Mouse (Mus musculus) liver, postnatal 0 days (tissue): ENCODE results near the gene Bcl2l14. TPM values are rescaled to one million over a fixed set of nuclear protein-coding genes. Genes with fewer than 3 reads are reported as not detected.

Experiments
- ATAC-seq: fragments of 200-750 bp; cut with Nextera tagmentation; 2 replicates; pipeline ENCODE4 v1.8.0; 2017; ENCODE audit warnings: mild to moderate bottlenecking, moderate library complexity
- DNase-seq: peaks from one replicate; pipeline ENCODE4 v3.0.0-alpha.2; 2016
- H3K27ac ChIP-seq: fragments of 300-500 bp; sonication (generic); 2 replicates; pipeline ENCODE4 v1.5.1; 2014; ENCODE audit warnings: antibody characterized with exemption, moderate library complexity, mild to moderate bottlenecking, low read depth
- H3K27me3 ChIP-seq: fragments of 300-500 bp; sonication (generic); 2 replicates; pipeline ENCODE4 v1.6.1; 2014; ENCODE audit warnings: low read length, control low read depth, mixed read lengths; ENCODE audit not compliant: insufficient read depth
- H3K36me3 ChIP-seq: fragments of 300-500 bp; sonication (generic); replicated peaks from 2 replicates; pipeline ENCODE4 v1.6.1; 2014; ENCODE audit warnings: mild to moderate bottlenecking, control low read depth, low read length, moderate library complexity, mixed read lengths; ENCODE audit not compliant: insufficient read depth
- H3K4me1 ChIP-seq: fragments of 300-500 bp; sonication (generic); 2 replicates; pipeline ENCODE4 v1.6.1; 2014; ENCODE audit warnings: antibody characterized with exemption, mild to moderate bottlenecking, control low read depth; ENCODE audit not compliant: insufficient read depth
- H3K4me2 ChIP-seq: fragments of 300-500 bp; sonication (generic); 2 replicates; pipeline ENCODE4 v1.6.1; 2014; ENCODE audit warnings: low read depth, mild to moderate bottlenecking, low read length, moderate library complexity, mixed read lengths
- H3K4me3 ChIP-seq: fragments of 300-500 bp; sonication (generic); 2 replicates; pipeline ENCODE4 v1.5.1; 2014; ENCODE audit warnings: low read depth, low read length
- H3K9ac ChIP-seq: fragments of 300-500 bp; sonication (generic); replicated peaks from 2 replicates; pipeline ENCODE4 v1.6.1; 2014; ENCODE audit warnings: mild to moderate bottlenecking, moderate library complexity
- H3K9me3 ChIP-seq: fragments of 300-500 bp; sonication (generic); 2 replicates; pipeline ENCODE4 v1.6.1; 2016; ENCODE audit warnings: mild to moderate bottlenecking, control low read depth, low read length, mixed read lengths
- CTCF ChIP-seq: sonication (generic); IDR thresholded peaks from 2 replicates; pipeline ENCODE4 v1.5.1; 2016; ENCODE audit warnings: antibody characterized with exemption, low read depth
- EP300 ChIP-seq: IDR thresholded peaks from 2 replicates; pipeline ENCODE4 v1.6.1; 2016; ENCODE audit warnings: antibody characterized with exemption, low read depth, mild to moderate bottlenecking
- WGBS: fragments of 180-500 bp; shearing (Covaris S2); extraction: QIAGEN DNeasy Blood & Tissue Kit; methylation state at CpG from one replicate; pipeline ENCODE4 v1.1.7; 2014; ENCODE audit not compliant: insufficient replicate concordance; 5-methylcytosine and 5-hydroxymethylcytosine counted together
- polyA plus RNA-seq: library from polyadenylated mRNA; unstranded; fragments of >200 nt; fragmentation: Nextera tagmentation; extraction: Ambion mirVana; gene quantifications from 2 replicates; pipeline ENCODE4 v1.2.1, GENCODE M21; 2015

Gene Bcl2l14
- polyA plus RNA-seq, 1 experiment from 2014 or later, result 0.14 TPM

GRCm38 (mm10) chr6:134428455-134428854 lies 32.3 kb downstream of the Bcl2l14 start:
- Histone ChIP-seq H3K4me1 (peaks cover 4% of the 10 kb centered on the region; the same call in 1 of the 2 replicates), H3K27ac (no peak overlapping the region), H3K36me3 (no peaks in the 10 kb centered on the region), H3K4me2 (no peak overlapping the region), H3K9me3 (no peaks in the 10 kb centered on the region), H3K9ac (no peak overlapping the region), H3K4me3 (no peak overlapping the region), H3K27me3 (no peaks in the 10 kb centered on the region)
- 78% methylated on average over 5 of the region's 5 CpGs for WGBS
- TF ChIP-seq CTCF (no peak), EP300 (no peak)
- ATAC-seq (no peak), DNase-seq (no peak)

GRCm38 (mm10) chr6:134430161-134430799 lies 34.2 kb downstream of the Bcl2l14 start:
- 71% methylated on average over 9 of the region's 9 CpGs for WGBS
- Histone ChIP-seq H3K36me3 (no peaks in the 10 kb centered on the region), H3K4me2 (no peak overlapping the region), H3K27ac (no peak overlapping the region), H3K9me3 (no peaks in the 10 kb centered on the region), H3K4me3 (no peak overlapping the region), H3K9ac (no peak overlapping the region), H3K27me3 (no peaks in the 10 kb centered on the region), H3K4me1 (peaks cover 3% of the 10 kb centered on the region; the same call in 1 of the 2 replicates)
- ATAC-seq, result no peak
- TF ChIP-seq CTCF (no peak), EP300 (no peak)
- no peak for DNase-seq

GRCm38 (mm10) chr6:134431583-134431982 lies 35.5 kb downstream of the Bcl2l14 start:
- WGBS, result 53% methylated on average over 4 of the region's 4 CpGs
- DNase-seq, result peak; percentile 31
- ATAC-seq, result peak; percentile 86

GRCm38 (mm10) chr6:134433281-134433680 lies 37.2 kb downstream of the Bcl2l14 start:
- H3K4me1 ChIP-seq, result peaks cover 3% of the 10 kb centered on the region
- no peak overlapping the region for H3K4me3 ChIP-seq
- no peak overlapping the region for H3K9ac ChIP-seq
- no peak overlapping the region for H3K4me2 ChIP-seq
- WGBS, result 78% methylated on average over 3 of the region's 3 CpGs
- no peaks in the 10 kb centered on the region for H3K36me3 ChIP-seq
- H3K9me3 ChIP-seq, result no peaks in the 10 kb centered on the region
- no peak for DNase-seq
- TF ChIP-seq EP300, result no peak
- no peak for TF ChIP-seq CTCF
- H3K27me3 ChIP-seq, result no peaks in the 10 kb centered on the region
- no peak overlapping the region for H3K27ac ChIP-seq
- no peak for ATAC-seq

More at GRCm38 (mm10) chr6:134431583-134431982, 35.5 kb downstream of the Bcl2l14 start:
- no peaks in the 10 kb centered on the region for H3K4me1 ChIP-seq
- H3K9ac ChIP-seq, result no peak overlapping the region
- H3K27me3 ChIP-seq, result no peaks in the 10 kb centered on the region
- no peaks in the 10 kb centered on the region for H3K36me3 ChIP-seq
- H3K4me2 ChIP-seq, result no peak overlapping the region
- H3K4me3 ChIP-seq, result no peak overlapping the region
- TF ChIP-seq EP300, result no peak
- no peak for TF ChIP-seq CTCF
- no peaks in the 10 kb centered on the region for H3K9me3 ChIP-seq
- H3K27ac ChIP-seq, result no peak overlapping the region

GRCm38 (mm10) chr6:134434044-134434443 lies 37.9 kb downstream of the Bcl2l14 start:
- no peak overlapping the region for H3K9ac ChIP-seq

GRCm38 (mm10) chr6:134434866-134435390 lies 38.8 kb downstream of the Bcl2l14 start:
- Histone ChIP-seq H3K4me3 (no peak overlapping the region), H3K9ac (no peak overlapping the region), H3K4me2 (no peak overlapping the region), H3K27ac (no peak overlapping the region), H3K27me3 (no peaks in the 10 kb centered on the region), H3K4me1 (peaks cover 3% of the 10 kb centered on the region), H3K36me3 (no peaks in the 10 kb centered on the region), H3K9me3 (no peaks in the 10 kb centered on the region)
- TF ChIP-seq CTCF (no peak), EP300 (no peak)
- DNase-seq (no peak), ATAC-seq (no peak)
- 74% methylated on average over 9 of the region's 9 CpGs for WGBS

More at GRCm38 (mm10) chr6:134434044-134434443, 37.9 kb downstream of the Bcl2l14 start:
- no peak overlapping the region for H3K27ac ChIP-seq
- H3K27me3 ChIP-seq, result no peaks in the 10 kb centered on the region
- TF ChIP-seq EP300 (no peak), CTCF (no peak)
- WGBS, result 73% methylated on average over 6 of the region's 6 CpGs
- no peak overlapping the region for H3K4me2 ChIP-seq
- H3K4me3 ChIP-seq, result no peak overlapping the region
- H3K9me3 ChIP-seq, result no peaks in the 10 kb centered on the region
- DNase-seq (no peak), ATAC-seq (no peak)
- H3K36me3 ChIP-seq, result no peaks in the 10 kb centered on the region
- peaks cover 3% of the 10 kb centered on the region for H3K4me1 ChIP-seq
